Mouse (Mus musculus) small intestine, adult 2 months (tissue): Measurements from ENCODE around the gene Dok5. TPM values are rescaled to one million over a fixed set of nuclear protein-coding genes. Genes with fewer than 3 reads are reported as not detected.

ENCODE experiments used
- H3K27ac ChIP-seq: fragments of 200-500 bp; 2 replicates; pipeline ENCODE4 v1.5.1; 2012; ENCODE audit warnings: low read depth, low read length, control low read depth, inconsistent platforms; ENCODE audit not compliant: insufficient read depth
- H3K27me3 ChIP-seq: fragments of 200-500 bp; 2 replicates; pipeline ENCODE4 v1.6.1; 2012; ENCODE audit warnings: mild to moderate bottlenecking, moderate library complexity, low read length, inconsistent platforms; ENCODE audit not compliant: control insufficient read depth, insufficient read depth
- H3K36me3 ChIP-seq: fragments of 200-500 bp; 2 replicates; pipeline ENCODE4 v1.6.1; 2012; ENCODE audit warnings: mild to moderate bottlenecking, low read length, control low read depth, inconsistent platforms; ENCODE audit not compliant: control insufficient read depth, insufficient read depth
- H3K4me1 ChIP-seq: fragments of 200-500 bp; 2 replicates; pipeline ENCODE4 v1.6.1; 2012; ENCODE audit warnings: low read length, inconsistent platforms, mixed read lengths; ENCODE audit not compliant: control insufficient read depth, insufficient read depth, insufficient read length
- H3K4me3 ChIP-seq: fragments of 200-500 bp; 2 replicates; pipeline ENCODE4 v1.5.1; 2012; ENCODE audit warnings: low read depth, mild to moderate bottlenecking, control low read depth, inconsistent platforms, low read length, moderate library complexity
- CTCF ChIP-seq: fragments of 200-500 bp; IDR thresholded peaks from 2 replicates; pipeline ENCODE4 v1.5.1; 2012; ENCODE audit warnings: low read depth, mild to moderate bottlenecking, control low read depth, inconsistent platforms, low read length, moderate library complexity, mixed read lengths; ENCODE audit not compliant: insufficient replicate concordance, insufficient read length; ENCODE audit errors: extremely low read depth
- POLR2A ChIP-seq: fragments of 200-500 bp; IDR thresholded peaks from 2 replicates; pipeline ENCODE4 v1.6.1; 2012; ENCODE audit warnings: low read depth, mild to moderate bottlenecking, control low read depth, inconsistent platforms, low read length, moderate library complexity
- WGBS: fragments of 180-500 bp; shearing (Covaris S2); methylation state at CpG from one replicate; pipeline ENCODE4 v1.1.7; 2018; 5-methylcytosine and 5-hydroxymethylcytosine counted together
- polyA plus RNA-seq: library from polyadenylated mRNA; depleted of rRNA; stranded (reverse); fragments of >200 nt; gene quantifications from 2 replicates; pipeline ENCODE4 v1.2.3, GENCODE M21; 2012; rRNA removed

Gene Dok5
- polyA plus RNA-seq: 0.14 and 0.17 TPM in 2 replicates

DNA sequence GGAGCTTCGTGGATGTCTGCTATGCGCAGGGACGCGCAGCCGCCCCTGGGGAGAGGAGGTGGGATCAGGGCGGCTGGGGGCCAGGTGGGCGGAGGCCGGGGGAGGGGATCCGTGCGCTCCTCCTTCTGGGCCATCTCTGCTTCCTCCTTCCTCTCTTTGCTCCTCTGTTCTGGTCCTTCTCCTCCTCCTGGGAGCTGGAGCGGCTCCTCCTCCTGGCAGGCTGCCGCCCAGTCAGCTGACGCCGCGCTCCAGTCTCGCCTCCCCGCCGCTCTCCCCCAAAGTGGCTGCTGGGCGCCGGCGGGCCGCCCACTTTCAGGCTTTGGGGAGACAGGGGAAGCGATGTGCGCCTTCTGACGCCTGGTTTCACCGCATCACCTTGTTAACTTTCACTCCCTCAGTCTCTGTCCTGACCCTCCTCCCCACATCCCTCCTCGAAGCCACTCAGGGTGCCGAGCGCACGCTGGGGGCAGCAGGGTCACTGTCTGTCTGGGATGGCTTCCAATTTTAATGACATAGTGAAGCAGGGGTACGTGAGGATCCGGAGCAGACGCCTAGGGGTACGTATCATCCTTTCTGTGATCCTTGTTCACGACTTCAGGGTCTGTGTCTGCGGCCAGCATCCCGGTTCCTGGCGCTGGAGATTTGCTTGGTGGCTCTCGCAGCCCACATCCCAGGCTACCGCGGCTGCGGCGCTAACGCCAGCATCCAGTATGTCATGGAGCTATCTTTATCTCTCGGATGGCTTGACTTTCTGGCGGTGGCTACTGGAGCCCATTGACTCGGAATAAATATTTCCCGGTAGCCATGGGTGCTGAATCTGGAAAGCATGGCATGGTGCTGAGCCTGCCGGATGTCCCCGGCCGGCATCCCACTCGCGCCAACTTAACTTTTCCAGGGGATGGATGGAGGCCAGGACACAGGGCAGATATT is at the start of gene Dok5:
TSS of gene Dok5 (plus strand) at position 176 of the 930 bp plus-strand sequence.
- peak within 1 kb of the TSS; percentile 64 for H3K4me3 ChIP-seq
- H3K27me3 ChIP-seq: no peaks in the 10 kb centered on the region
- no peak for TF ChIP-seq POLR2A
- no peak for TF ChIP-seq CTCF
- no peaks in the 10 kb centered on the region for H3K36me3 ChIP-seq
- no peak within 1 kb of the TSS for H3K27ac ChIP-seq
- H3K4me1 ChIP-seq: no peaks in the 10 kb centered on the region
- 7% methylated on average over 51 of the region's 53 CpGs for WGBS

DNA sequence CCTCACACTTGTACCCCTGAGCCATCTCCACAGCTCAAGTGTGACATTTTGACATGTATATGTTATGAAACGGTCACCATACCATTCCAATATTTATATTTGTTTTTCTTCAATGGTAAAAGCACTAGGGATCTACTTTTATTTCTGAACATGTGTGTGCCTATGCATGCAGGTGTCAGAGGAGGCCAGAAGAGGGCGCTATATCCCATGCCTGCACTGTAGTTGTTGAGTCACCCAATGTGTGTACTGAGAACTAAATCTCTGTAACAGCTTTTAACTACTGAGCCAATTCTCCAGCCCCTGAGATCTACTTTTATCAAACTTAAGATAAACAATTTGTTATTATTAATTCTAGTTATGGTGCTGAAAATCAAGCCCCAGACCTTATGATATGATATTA is 48.2 kb upstream of the Dok5 start:
- H3K4me1 ChIP-seq: no peaks in the 10 kb centered on the region
- H3K36me3 ChIP-seq: no peaks in the 10 kb centered on the region
- WGBS: 79% methylated on average over 2 of the region's 2 CpGs
- no peak overlapping the region for H3K4me3 ChIP-seq
- H3K27ac ChIP-seq: no peak overlapping the region
- TF ChIP-seq POLR2A (no peak), CTCF (no peak)
- H3K27me3 ChIP-seq: no peaks in the 10 kb centered on the region

DNA sequence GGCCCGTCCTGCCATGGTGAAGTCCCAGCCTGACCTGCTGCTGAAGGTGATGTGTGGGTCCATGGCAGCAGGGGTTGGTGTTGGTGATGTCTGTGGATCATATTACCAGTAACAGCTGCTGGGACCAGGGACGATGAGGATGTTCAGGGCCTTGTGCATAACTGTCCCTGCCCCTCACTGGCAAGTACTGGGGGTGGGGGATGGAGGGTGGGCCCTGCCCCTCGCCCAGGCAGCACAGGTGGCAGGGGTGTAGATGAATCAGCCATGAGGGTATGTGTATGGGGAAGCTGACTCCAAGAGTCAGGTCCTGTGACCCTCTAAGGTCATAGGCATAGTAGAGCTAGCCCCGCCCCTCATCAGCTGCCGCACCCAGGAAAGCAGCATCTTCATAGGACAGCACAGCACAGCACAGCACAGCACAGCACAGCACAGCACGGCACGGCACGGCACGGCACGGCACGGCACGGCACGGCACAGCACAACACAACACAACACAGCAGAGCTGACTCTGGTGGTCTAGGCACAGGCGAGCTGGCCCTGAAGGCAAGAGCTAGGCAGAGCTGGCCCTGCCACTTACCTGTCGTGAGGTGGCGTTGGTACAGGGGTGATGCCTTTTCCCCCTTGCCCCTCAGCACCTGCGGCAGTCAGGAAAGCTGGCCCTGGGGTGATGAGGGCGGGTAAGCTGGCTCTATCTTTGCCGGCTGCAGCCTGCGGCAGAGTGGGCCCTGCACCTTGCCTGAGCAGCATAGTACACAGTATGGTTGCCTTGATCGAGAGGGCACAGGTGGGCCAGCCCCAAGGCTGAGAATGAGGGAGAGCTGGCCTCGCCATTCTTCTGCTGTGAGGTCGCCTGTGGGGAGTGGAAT is 36.3 kb upstream of the Dok5 start:
- Histone ChIP-seq H3K36me3 (no peaks in the 10 kb centered on the region), H3K4me1 (no peaks in the 10 kb centered on the region), H3K27me3 (no peaks in the 10 kb centered on the region), H3K4me3 (no peak overlapping the region), H3K27ac (no peak overlapping the region)
- 78% methylated on average over 23 of the region's 23 CpGs for WGBS
- TF ChIP-seq POLR2A (no peak), CTCF (no peak)

DNA sequence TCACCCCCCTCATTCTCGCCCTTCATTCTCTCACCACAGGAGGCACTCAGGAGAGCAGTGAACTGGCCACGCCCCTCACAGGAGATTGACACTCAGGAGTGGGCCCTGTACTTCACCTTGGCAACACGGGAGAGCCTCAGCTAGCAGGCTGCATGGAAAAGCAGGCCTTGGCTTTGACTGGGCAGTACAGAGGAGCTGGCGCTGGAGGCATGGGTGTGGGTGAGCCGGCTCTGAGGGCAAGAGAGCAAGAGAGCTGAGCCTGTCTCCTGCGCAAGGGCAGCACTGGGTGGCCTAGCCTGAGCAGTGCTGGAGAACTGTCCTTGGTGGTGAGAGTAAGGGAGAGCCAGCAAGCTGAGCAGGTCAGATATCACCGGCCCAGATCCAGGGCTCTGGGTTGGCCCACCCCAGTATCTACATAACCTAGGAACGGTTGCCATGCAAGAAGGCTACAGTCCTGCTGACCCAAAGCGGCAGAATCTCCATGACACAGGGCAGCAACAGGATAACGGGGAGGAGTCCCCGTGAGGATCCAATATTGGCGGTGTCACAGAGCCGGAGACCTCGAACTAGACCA is 35.6 kb upstream of the Dok5 start:
- Histone ChIP-seq H3K4me3 (no peak overlapping the region), H3K36me3 (no peaks in the 10 kb centered on the region), H3K27me3 (no peaks in the 10 kb centered on the region), H3K27ac (no peak overlapping the region), H3K4me1 (no peaks in the 10 kb centered on the region)
- TF ChIP-seq POLR2A: no peak
- TF ChIP-seq CTCF: no peak
- whole genome bisulfite sequencing: 69% methylated on average over 14 of the region's 14 CpGs

DNA sequence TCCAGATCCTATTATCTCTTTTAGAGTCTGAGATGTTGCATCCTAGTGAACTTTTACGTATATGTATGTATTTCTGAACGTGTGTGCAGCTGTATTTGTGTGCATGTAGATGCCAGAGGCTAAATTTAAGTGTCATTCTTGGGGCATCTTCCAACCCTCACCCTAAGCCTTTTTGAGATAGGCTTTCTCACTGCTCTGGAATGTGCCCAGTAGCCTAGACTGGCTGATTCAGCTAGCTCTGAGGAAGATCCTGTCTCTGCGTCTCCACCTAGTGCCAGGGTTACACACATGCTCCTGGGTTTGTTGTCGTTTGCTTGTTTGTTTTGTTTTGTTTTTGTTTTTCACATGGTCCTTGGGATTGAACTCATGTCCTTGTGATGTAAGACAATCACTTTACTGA is 31.1 kb upstream of the Dok5 start:
- TF ChIP-seq CTCF: no peak
- no peak for TF ChIP-seq POLR2A
- no peaks in the 10 kb centered on the region for H3K36me3 ChIP-seq
- no peak overlapping the region for H3K27ac ChIP-seq
- no peak overlapping the region for H3K4me3 ChIP-seq
- H3K27me3 ChIP-seq: no peaks in the 10 kb centered on the region
- WGBS: 70% methylated on average over 4 of the region's 4 CpGs
- no peaks in the 10 kb centered on the region for H3K4me1 ChIP-seq

DNA sequence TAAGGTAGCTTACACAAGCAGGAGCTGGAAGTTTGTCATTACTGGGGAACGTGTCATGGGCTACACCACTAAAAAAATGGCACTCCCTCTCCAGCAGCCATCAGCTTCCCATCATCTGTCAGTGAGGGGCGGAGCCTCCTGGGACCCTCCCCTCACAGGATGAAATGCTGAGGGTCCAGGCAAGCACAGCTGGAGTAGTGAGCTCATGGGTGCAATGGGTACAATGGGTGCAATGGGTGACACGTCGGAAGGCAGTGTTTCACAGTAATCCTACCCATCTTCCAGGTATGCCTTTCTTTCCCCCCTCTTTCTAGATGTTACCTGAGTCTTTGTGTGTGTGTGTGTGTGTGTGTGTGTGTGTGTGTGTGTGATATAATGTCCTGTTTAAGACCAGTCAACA is 25.1 kb upstream of the Dok5 start:
- TF ChIP-seq POLR2A (no peak), CTCF (no peak)
- Histone ChIP-seq H3K27ac (no peak overlapping the region), H3K27me3 (no peaks in the 10 kb centered on the region), H3K36me3 (no peaks in the 10 kb centered on the region), H3K4me1 (no peaks in the 10 kb centered on the region), H3K4me3 (no peak overlapping the region)
- WGBS: 84% methylated on average over 4 of the region's 4 CpGs

DNA sequence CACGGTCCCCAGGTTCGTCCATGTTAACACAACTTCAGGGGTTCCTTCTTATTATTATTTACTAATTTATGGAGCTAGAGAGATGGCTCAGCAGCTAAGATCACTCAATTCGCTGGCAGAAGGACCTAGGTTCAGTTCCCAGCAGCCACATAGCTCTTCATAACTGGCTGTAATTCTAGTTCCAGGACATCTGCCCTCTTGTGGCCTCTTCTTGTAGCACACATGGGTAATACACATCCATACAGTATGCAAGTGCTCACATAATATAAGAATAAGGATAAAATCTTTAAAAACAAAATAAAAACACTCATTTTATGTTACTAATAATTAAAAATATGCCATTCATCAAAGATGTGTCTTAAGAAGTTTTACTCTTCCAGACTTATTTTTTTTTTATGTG is 23.9 kb upstream of the Dok5 start:
- TF ChIP-seq POLR2A (no peak), CTCF (no peak)
- H3K27ac ChIP-seq: no peak overlapping the region
- no peak overlapping the region for H3K4me3 ChIP-seq
- 77% methylated on average over 3 of the region's 3 CpGs for WGBS
- H3K27me3 ChIP-seq: no peaks in the 10 kb centered on the region
- H3K4me1 ChIP-seq: no peaks in the 10 kb centered on the region
- no peaks in the 10 kb centered on the region for H3K36me3 ChIP-seq
